Mouse (Mus musculus) gastrocnemius, adult 18-20 months (tissue): Measurements from ENCODE around the gene Prr5l. TPM values are rescaled to one million over a fixed set of nuclear protein-coding genes. Genes with fewer than 3 reads are reported as not detected.

Experiments used
- DNase-seq: peaks from one replicate; pipeline ENCODE4 v3.0.0; 2021; ENCODE audit warnings: low spot score
- total RNA-seq, 2 experiments: library from RNA; stranded (reverse); gene quantifications; 2 replicates each; pipeline ENCODE4 v1.2.3; 2021

Gene Prr5l
- total RNA-seq, 2 experiments from 2014 or later: 0.16 to 0.19 TPM

DNA sequence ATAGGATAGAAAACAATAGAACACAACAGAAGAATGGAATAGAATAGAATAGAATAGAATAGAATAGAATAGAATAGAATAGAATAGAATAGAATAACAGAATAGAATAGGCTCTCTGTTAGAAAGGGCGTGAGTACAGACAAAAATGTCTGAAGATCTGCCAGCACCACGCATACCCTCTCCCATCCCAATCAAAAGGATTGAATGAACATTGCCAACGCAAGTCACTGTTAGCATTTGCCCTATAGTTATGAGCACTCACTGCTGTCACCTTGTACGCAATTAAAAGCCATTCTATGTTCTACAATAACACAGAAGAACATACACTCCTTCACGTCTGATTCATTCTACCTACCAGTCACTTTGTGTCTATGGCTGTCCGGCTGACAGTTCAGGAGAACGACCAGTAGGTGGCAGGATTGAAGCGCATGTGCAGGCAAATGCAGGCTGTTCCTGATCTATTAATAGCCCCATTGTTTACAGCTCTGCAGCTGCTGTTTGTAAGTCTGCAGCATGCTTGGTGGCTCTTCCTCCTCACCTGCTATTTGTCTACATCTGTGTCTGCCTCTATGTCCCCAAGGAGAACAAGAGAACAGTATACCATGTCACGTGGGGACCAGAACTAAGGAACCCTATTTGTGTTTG, 217.6 kb downstream of the Prr5l start:
- peak; percentile 65 for DNase-seq

Other genes starting within 250 kb of the Prr5l start
- not detected for gene Rag1, start 233.5 kb downstream of the Prr5l start, total RNA-seq
- 10 to 100 TPM; 81.0 to 87.2 TPM for gene B230118H07Rik, start 233.5 kb downstream of the Prr5l start, total RNA-seq
- gene Traf6, start 204.6 kb downstream of the Prr5l start, total RNA-seq: 10 to 100 TPM; 10.2 to 11.4 TPM
- gene Commd9, start 3.2 kb upstream of the Prr5l start, total RNA-seq: 10 to 100 TPM; 33.2 to 41.1 TPM